Comparison of ENCODE assay signal across 28 mouse cellular contexts in the genomic region with DNA sequence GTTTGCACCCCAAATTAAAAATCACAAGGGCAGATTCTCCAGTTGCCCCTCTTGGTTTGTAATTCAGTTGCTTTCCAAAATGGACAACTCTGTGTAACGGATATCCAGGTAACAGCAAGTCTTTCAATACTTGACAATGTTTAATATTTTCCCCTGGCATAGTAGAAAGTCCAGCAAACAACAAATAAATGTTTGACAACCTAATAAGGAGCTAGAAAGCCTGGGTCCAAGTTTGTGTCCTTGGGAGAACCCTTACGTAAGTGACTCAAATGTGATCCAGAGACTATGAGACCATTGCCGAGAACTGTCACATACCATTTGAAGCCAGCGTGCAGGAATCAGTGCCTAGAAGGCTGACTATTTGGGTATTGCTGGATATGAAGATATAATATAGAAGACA. TPM values are rescaled to one million over a fixed set of nuclear protein-coding genes. Genes with fewer than 3 reads are reported as not detected.
"Had no signal": no experiment of that assay in that cellular context is flagged by ENCODE, and none has a peak within 500 bp of the region (broad histone marks: within the 10 kb centered on the region; RNA-seq: fewer than 3 reads in every experiment).

No protein-coding gene starts in this region.

- DNase-seq: forebrain, postnatal 0 days; gastrocnemius, postnatal 14 days; gastrocnemius, postnatal 36 days; heart, adult 11 months; heart, adult 2 months; heart, postnatal 14 days; heart, postnatal 36 days; layer of hippocampus, adult 9-11 months; layer of hippocampus, postnatal 36 days; left cerebral cortex, postnatal 4 days had no signal

- ATAC-seq: forebrain, embryonic 15.5 days; forebrain, postnatal 0 days; hindbrain, postnatal 0 days; intestine, embryonic 16.5 days had no signal

- H3K4me3 ChIP-seq: forebrain, embryonic 15.5 days; heart, adult 2 months; heart, embryonic 13.5 days; heart, embryonic 15.5 days; hindbrain, embryonic 13.5 days; hindbrain, embryonic 15.5 days; limb, embryonic 13.5 days; limb, embryonic 15.5 days had no signal

- H3K27me3 ChIP-seq: forebrain, embryonic 15.5 days; heart, embryonic 13.5 days; heart, embryonic 15.5 days; hindbrain, embryonic 13.5 days; hindbrain, embryonic 15.5 days; limb, embryonic 13.5 days; limb, embryonic 15.5 days had no signal

- H3K9me3 ChIP-seq: forebrain, embryonic 15.5 days; heart, embryonic 13.5 days; heart, embryonic 15.5 days; hindbrain, embryonic 13.5 days; hindbrain, embryonic 15.5 days; limb, embryonic 13.5 days; limb, embryonic 15.5 days had no signal

- H3K36me3 ChIP-seq: forebrain, embryonic 15.5 days; heart, embryonic 13.5 days; heart, embryonic 15.5 days; hindbrain, embryonic 13.5 days; hindbrain, embryonic 15.5 days; limb, embryonic 13.5 days; limb, embryonic 15.5 days had no signal

- H3K9ac ChIP-seq: forebrain, embryonic 15.5 days; forebrain, postnatal 0 days; heart, embryonic 13.5 days; heart, embryonic 15.5 days; hindbrain, embryonic 13.5 days; hindbrain, embryonic 15.5 days; limb, embryonic 13.5 days; limb, embryonic 15.5 days; liver, embryonic 14.5 days had no signal

- H3K4me1 ChIP-seq: hindbrain, embryonic 13.5 days; hindbrain, embryonic 15.5 days; limb, embryonic 15.5 days had no signal

- H3K4me2 ChIP-seq: forebrain, embryonic 15.5 days; heart, embryonic 11.5 days; heart, embryonic 13.5 days; heart, embryonic 15.5 days; hindbrain, embryonic 13.5 days; hindbrain, embryonic 15.5 days; limb, embryonic 13.5 days; limb, embryonic 15.5 days; liver, embryonic 11.5 days had no signal

- H3K27ac ChIP-seq: forebrain, embryonic 15.5 days; heart, adult 2 months; heart, embryonic 13.5 days; heart, embryonic 15.5 days; hindbrain, embryonic 13.5 days; hindbrain, embryonic 15.5 days; hindbrain, postnatal 0 days; kidney, postnatal 0 days; limb, embryonic 13.5 days; limb, embryonic 15.5 days; liver, embryonic 14.5 days had no signal

RNA-seq across cellular contexts. Expression of a gene that starts 3.8 kb away (rescaled TPM):
- total RNA-seq: gastrocnemius, adult 18-20 months; gastrocnemius, adult 8-10 months; gastrocnemius, postnatal 14 days; gastrocnemius, postnatal 36 days; heart, adult 2 months; heart, postnatal 36 days; hematopoietic stem cell, adult 5-6 weeks had no signal
- polyA plus RNA-seq: gonadal fat pad, adult 2 months; kidney, embryonic 14.5 days; kidney, postnatal 0 days; liver, embryonic 11.5 days; liver, embryonic 14.5 days had no signal
